Mouse (Mus musculus) ES-Bruce4 (cell line): ENCODE measurements around the gene Rnf180. TPM values are rescaled to one million over a fixed set of nuclear protein-coding genes. Genes with fewer than 3 reads are reported as not detected.
"Not testable (repeated sequence)": the region's sequence is repeated elsewhere in the genome, so short reads cannot be mapped to it uniquely, and the experiment has no call there.

Experiments used
- H3K27ac ChIP-seq: 2 replicates; pipeline ENCODE4 v1.5.1; 2012; ENCODE audit warnings: low read length, inconsistent platforms; ENCODE audit not compliant: insufficient read depth
- H3K27me3 ChIP-seq: 2 replicates; pipeline ENCODE4 v1.6.1; 2012; ENCODE audit warnings: mild to moderate bottlenecking, low read length, inconsistent platforms; ENCODE audit not compliant: control insufficient read depth, poor library complexity, insufficient read depth, severe bottlenecking
- H3K36me3 ChIP-seq: 2 replicates; pipeline ENCODE4 v1.6.1; 2012; ENCODE audit warnings: inconsistent platforms, mild to moderate bottlenecking, low read length, moderate library complexity; ENCODE audit not compliant: control insufficient read depth, poor library complexity, insufficient read depth, severe bottlenecking
- H3K4me1 ChIP-seq: one replicate; pipeline ENCODE4 v1.8.1; 2011; ENCODE audit warnings: low read length; ENCODE audit not compliant: control insufficient read depth, insufficient read depth
- H3K4me3 ChIP-seq: 2 replicates; pipeline ENCODE4 v1.5.1; 2011; ENCODE audit warnings: low read depth, mild to moderate bottlenecking, low read length
- H3K9ac ChIP-seq: 2 replicates; pipeline ENCODE4 v1.6.1; 2012; ENCODE audit warnings: low read depth, mild to moderate bottlenecking, inconsistent platforms; ENCODE audit not compliant: poor library complexity, severe bottlenecking
- H3K9me3 ChIP-seq: replicated peaks from 2 replicates; pipeline ENCODE4 v1.6.1; 2012; ENCODE audit warnings: mild to moderate bottlenecking, low read length, inconsistent platforms; ENCODE audit not compliant: control insufficient read depth, poor library complexity, insufficient read depth, severe bottlenecking
- CTCF ChIP-seq: IDR thresholded peaks from one replicate; pipeline ENCODE4 v1.8.1; 2011; ENCODE audit warnings: low read depth, low read length
- EP300 ChIP-seq: IDR thresholded peaks from 2 replicates; pipeline ENCODE4 v1.6.1; 2011; ENCODE audit warnings: low read depth, low read length; ENCODE audit not compliant: insufficient read depth
- POLR2A ChIP-seq: IDR thresholded peaks from one replicate; pipeline ENCODE4 v1.8.1; 2011; ENCODE audit warnings: low read length; ENCODE audit not compliant: insufficient read depth
- polyA plus RNA-seq: library from polyadenylated mRNA; stranded (reverse); fragments of >200 nt; gene quantifications from 2 replicates; pipeline ENCODE4 v1.2.4, GENCODE M21; 2011; ENCODE audit warnings: low read depth; ENCODE audit not compliant: missing spikeins, insufficient read depth, insufficient read length

The Rnf180 gene
- polyA plus RNA-seq, result 1.1 and 1.9 TPM in 2 replicates

DNA sequence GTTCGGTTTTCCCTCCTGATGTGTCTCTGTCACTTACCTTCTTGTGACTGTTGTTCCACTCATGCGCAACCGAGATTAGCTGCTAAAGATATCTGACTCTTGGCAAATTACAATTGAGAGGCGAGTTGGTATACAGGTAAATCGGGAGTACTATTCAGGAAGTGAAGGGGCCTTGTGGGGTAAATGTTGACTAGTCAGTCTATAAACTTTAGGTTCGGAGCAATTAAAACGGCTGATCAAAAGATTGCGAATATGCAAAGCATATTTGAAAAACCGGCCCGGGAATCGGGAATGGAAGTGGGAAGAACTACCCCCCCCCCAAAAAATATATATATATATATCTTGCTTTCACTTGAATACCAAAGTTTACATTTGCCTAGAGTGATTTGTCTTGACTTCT lies at the start of gene Rnf180:
Rnf180 (minus strand) TSS at position 101 of the 400 bp plus-strand sequence.
- no peaks in the 10 kb centered on the region for H3K36me3 ChIP-seq
- no peaks in the 10 kb centered on the region for H3K9me3 ChIP-seq
- H3K27ac ChIP-seq, result no peak within 1 kb of the TSS
- no peak for TF ChIP-seq POLR2A
- no peak for TF ChIP-seq CTCF
- TF ChIP-seq EP300, result no peak
- H3K9ac ChIP-seq, result peak within 1 kb of the TSS; percentile 88
- H3K27me3 ChIP-seq, result peaks cover 4% of the 10 kb centered on the region; the same call in 1 of the 2 replicates
- H3K4me3 ChIP-seq, result peak within 1 kb of the TSS; percentile 74
- H3K4me1 ChIP-seq, result no peaks in the 10 kb centered on the region

DNA sequence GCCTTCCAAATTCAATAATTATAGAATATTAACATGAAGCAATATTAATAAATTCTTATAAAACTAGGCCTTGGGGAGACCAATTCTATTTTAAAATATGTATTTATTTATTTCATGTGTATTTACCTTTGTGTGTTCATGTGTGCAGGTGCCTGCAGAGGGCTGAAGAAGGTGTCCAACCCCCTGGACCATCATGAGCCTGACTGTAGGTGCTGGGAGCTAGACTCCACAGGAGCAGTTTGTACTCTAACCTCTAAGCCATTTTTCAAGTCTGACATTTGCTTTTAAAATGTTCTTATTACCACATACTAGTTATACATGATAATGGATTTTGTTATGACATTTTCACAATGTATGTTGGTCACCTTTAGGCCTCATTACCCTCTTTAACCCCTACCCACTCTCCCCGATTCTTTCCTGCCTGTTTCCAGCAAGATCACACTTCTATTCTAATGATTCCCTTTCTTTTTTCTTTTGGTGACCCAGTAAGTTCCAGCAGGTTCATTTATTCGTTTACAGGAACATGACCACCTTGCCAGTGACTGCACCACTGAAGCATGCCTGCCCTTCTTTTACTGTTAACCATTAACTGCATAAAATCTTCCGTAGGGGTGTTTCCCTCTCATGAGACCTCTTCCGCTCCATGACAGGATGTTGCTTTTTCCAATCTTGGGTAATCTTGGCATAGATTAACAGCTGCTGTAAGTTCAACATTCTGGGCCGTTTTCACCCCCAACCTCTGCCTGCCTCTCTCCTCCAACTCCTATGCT lies 36.8 kb upstream of the Rnf180 start:
- H3K36me3 ChIP-seq, result no peaks in the 10 kb centered on the region
- H3K9ac ChIP-seq, result no peak overlapping the region
- TF ChIP-seq EP300 (no peak), POLR2A (no peak), CTCF (no peak)
- no peak overlapping the region for H3K4me3 ChIP-seq
- H3K27ac ChIP-seq, result no peak overlapping the region
- H3K27me3 ChIP-seq, result no peaks in the 10 kb centered on the region
- H3K9me3 ChIP-seq, result no peaks in the 10 kb centered on the region
- H3K4me1 ChIP-seq, result no peaks in the 10 kb centered on the region

DNA sequence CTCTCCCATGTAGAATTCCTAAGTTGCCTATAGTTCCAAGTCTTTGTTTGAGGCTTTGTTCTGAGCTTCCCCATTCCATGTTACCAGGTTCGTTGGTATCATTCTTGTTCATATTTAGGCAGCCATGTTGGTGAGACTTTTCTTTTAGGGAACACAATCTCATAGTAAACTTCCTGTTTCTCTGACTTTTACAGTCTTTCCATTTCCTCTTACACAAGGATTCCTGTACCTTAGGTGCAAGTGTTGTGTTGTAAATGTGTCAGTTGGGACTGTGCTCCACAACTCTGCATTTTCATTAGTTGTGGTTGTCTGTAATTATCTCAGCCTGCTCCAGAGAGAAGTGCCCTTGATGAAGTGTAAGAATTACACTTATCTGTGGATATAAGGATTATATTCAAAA lies 32.3 kb upstream of the Rnf180 start:
- H3K27ac ChIP-seq, result no peak overlapping the region
- H3K36me3 ChIP-seq, result no peaks in the 10 kb centered on the region
- no peak overlapping the region for H3K4me3 ChIP-seq
- no peaks in the 10 kb centered on the region for H3K27me3 ChIP-seq
- H3K4me1 ChIP-seq, result no peaks in the 10 kb centered on the region
- H3K9ac ChIP-seq, result no peak overlapping the region
- H3K9me3 ChIP-seq, result no peaks in the 10 kb centered on the region
- no peak for TF ChIP-seq EP300
- no peak for TF ChIP-seq CTCF
- no peak for TF ChIP-seq POLR2A

DNA sequence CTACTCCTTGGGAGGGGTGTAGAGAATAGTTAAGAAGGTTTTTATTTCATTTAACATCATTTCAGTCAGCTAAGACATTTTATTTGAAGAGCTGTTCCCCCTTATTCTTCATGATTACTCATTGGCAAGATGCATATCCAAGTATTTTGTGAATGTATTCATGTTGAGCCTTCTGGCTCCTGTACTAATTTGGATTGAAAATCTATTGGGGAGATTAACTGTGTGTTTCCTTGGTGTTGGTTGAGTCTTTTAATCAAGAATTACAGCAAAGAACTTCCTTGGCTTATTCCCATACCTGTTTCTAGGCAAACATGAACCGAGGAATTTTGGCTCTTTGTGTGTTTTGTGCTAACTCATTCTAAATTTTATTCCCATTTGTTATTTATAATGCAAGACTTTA lies 22.3 kb upstream of the Rnf180 start:
- TF ChIP-seq CTCF (no peak), POLR2A (no peak), EP300 (no peak)
- H3K27me3 ChIP-seq, result no peaks in the 10 kb centered on the region
- H3K36me3 ChIP-seq, result no peaks in the 10 kb centered on the region
- H3K9me3 ChIP-seq, result no peaks in the 10 kb centered on the region
- no peak overlapping the region for H3K27ac ChIP-seq
- no peaks in the 10 kb centered on the region for H3K4me1 ChIP-seq
- no peak overlapping the region for H3K4me3 ChIP-seq
- no peak overlapping the region for H3K9ac ChIP-seq

DNA sequence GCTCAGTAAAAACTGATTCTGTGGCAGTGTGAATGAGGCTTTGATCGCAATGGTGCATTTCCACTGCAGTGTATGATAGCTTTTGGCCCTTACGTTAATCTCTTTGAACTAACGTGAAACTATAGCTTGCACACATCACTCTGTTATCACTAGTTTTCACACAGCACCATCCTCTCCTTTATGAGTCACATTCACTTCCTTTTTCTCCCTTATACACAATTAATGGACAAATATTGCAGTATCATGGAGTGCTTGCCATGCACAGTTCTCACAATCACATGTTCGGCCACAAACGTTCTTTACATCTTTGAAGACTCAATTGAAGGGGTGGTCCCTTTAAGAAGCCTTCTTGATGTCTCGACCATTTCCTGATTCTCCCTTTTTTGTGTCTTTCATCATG lies 21.4 kb upstream of the Rnf180 start:
- no peaks in the 10 kb centered on the region for H3K36me3 ChIP-seq
- TF ChIP-seq POLR2A, result no peak
- no peak for TF ChIP-seq EP300
- no peak for TF ChIP-seq CTCF
- H3K27ac ChIP-seq, result no peak overlapping the region
- no peak overlapping the region for H3K4me3 ChIP-seq
- no peak overlapping the region for H3K9ac ChIP-seq
- no peaks in the 10 kb centered on the region for H3K9me3 ChIP-seq
- H3K4me1 ChIP-seq, result no peaks in the 10 kb centered on the region
- no peaks in the 10 kb centered on the region for H3K27me3 ChIP-seq

DNA sequence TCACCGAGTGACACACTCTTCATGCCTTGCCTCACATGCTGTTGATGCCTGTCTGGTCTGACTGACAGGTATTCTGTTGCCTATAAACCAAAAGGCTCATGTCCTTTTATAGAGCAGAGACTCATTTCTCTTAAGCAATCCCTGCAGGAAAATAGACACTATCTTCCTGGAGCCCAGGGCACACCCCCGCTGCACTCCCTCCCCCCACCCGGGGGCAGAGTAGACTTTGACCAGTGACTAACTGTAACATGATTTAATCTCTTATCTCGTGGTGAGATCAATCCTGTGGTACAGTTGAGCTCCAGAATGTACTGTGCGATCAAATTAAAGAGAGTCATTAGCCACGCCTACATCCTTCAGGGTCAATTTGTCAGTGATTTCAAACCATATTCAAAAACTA lies 18.1 kb upstream of the Rnf180 start:
- no peaks in the 10 kb centered on the region for H3K27me3 ChIP-seq
- no peak overlapping the region for H3K9ac ChIP-seq
- H3K9me3 ChIP-seq, result no peaks in the 10 kb centered on the region
- H3K36me3 ChIP-seq, result no peaks in the 10 kb centered on the region
- no peaks in the 10 kb centered on the region for H3K4me1 ChIP-seq
- no peak overlapping the region for H3K27ac ChIP-seq
- H3K4me3 ChIP-seq, result no peak overlapping the region
- TF ChIP-seq EP300 (no peak), CTCF (no peak), POLR2A (no peak)

DNA sequence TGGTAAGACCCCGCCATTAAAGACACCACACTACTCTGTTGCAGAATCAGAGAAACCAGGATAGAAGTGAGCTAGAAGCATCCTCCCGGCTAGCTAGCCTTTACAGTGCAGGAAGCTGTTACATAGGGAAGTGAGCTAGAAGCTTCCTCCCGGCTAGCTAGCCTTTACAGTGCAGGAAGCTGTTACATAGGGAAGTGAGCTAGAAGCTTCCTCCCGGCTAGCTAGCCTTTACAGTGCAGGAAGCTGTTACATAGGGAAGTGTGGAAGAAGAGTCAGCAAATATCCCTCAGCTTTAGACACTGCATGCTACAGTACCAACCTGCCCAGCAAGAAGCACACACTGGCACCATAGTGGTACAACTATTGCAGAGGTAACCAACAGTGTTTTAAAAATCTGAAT lies 15.9 kb upstream of the Rnf180 start:
- not testable (repeated sequence) for H3K4me1 ChIP-seq, H3K4me3 ChIP-seq, H3K27me3 ChIP-seq, H3K9ac ChIP-seq, H3K36me3 ChIP-seq, H3K27ac ChIP-seq, H3K9me3 ChIP-seq
